Mouse (Mus musculus): ENCODE results near the gene Plekhd1. TPM values are rescaled to one million over a fixed set of nuclear protein-coding genes. Genes with fewer than 3 reads are reported as not detected.

The Plekhd1 gene
- polyA plus RNA-seq, 1 experiment from 2014 or later, result 3.6 TPM

GRCm38 (mm10) chr12:80673170-80673569, 19.2 kb upstream of the Plekhd1 start:
- Histone ChIP-seq H3K36me3 (peaks cover 46% of the 10 kb centered on the region), H3K4me3 (replicated peaks) (no peak overlapping the region), H3K9me3 (no peaks in the 10 kb centered on the region), H3K27ac (no peak overlapping the region), H3K9ac (replicated peaks) (no peak overlapping the region), H3K4me1 (replicated peaks) (no peaks in the 10 kb centered on the region), H3K27me3 (no peaks in the 10 kb centered on the region), H3K4me2 (replicated peaks) (no peak overlapping the region)
- ATAC-seq, result peak; percentile 40; the same call in 1 of the 2 replicates
- WGBS, result 22% methylated on average over 3 of the region's 3 CpGs

GRCm38 (mm10) chr12:80681340-80681739, 11.1 kb upstream of the Plekhd1 start:
- Histone ChIP-seq H3K4me3 (replicated peaks) (no peak overlapping the region), H3K36me3 (peaks cover 30% of the 10 kb centered on the region), H3K27me3 (no peaks in the 10 kb centered on the region), H3K4me2 (replicated peaks) (no peak overlapping the region), H3K4me1 (replicated peaks) (no peaks in the 10 kb centered on the region), H3K9ac (replicated peaks) (no peak overlapping the region), H3K9me3 (no peaks in the 10 kb centered on the region), H3K27ac (no peak overlapping the region)
- ATAC-seq, result no peak
- 76% methylated on average over 1 of the region's 1 CpGs for WGBS

GRCm38 (mm10) chr12:80683554-80683953, 8.8 kb upstream of the Plekhd1 start:
- H3K4me1 ChIP-seq (replicated peaks), result no peaks in the 10 kb centered on the region
- WGBS, result 98% methylated on average over 3 of the region's 3 CpGs
- H3K9ac ChIP-seq (replicated peaks), result no peak overlapping the region
- no peak overlapping the region for H3K27ac ChIP-seq
- peaks cover 15% of the 10 kb centered on the region; the same call in 1 of the 2 replicates for H3K36me3 ChIP-seq
- no peak overlapping the region for H3K4me2 ChIP-seq (replicated peaks)
- H3K27me3 ChIP-seq, result no peaks in the 10 kb centered on the region
- ATAC-seq, result no peak
- H3K9me3 ChIP-seq, result no peaks in the 10 kb centered on the region
- H3K4me3 ChIP-seq (replicated peaks), result no peak overlapping the region

- no peaks in the 10 kb centered on the region for H3K9me3 ChIP-seq
- 76% methylated on average over 3 of the region's 3 CpGs for WGBS
Measured at GRCm38 (mm10) chr12:80684316-80684715, 8.1 kb upstream of the Plekhd1 start.

GRCm38 (mm10) chr12:80687788-80688211, 4.6 kb upstream of the Plekhd1 start:
- Histone ChIP-seq H3K27ac (no peak overlapping the region), H3K4me2 (replicated peaks) (no peak overlapping the region), H3K9ac (replicated peaks) (no peak overlapping the region), H3K4me1 (replicated peaks) (peaks cover 10% of the 10 kb centered on the region), H3K27me3 (peaks cover 26% of the 10 kb centered on the region), H3K4me3 (replicated peaks) (no peak overlapping the region), H3K36me3 (no peaks in the 10 kb centered on the region), H3K9me3 (no peaks in the 10 kb centered on the region)
- no peak for ATAC-seq
- WGBS, result 83% methylated on average over 10 of the region's 10 CpGs

More at GRCm38 (mm10) chr12:80684316-80684715, 8.1 kb upstream of the Plekhd1 start:
- Histone ChIP-seq H3K27ac (no peak overlapping the region), H3K9ac (replicated peaks) (no peak overlapping the region), H3K4me1 (replicated peaks) (no peaks in the 10 kb centered on the region), H3K4me3 (replicated peaks) (no peak overlapping the region), H3K27me3 (no peaks in the 10 kb centered on the region), H3K36me3 (peaks cover 10% of the 10 kb centered on the region; the same call in 1 of the 2 replicates), H3K4me2 (replicated peaks) (no peak overlapping the region)
- no peak for ATAC-seq

GRCm38 (mm10) chr12:80689696-80690095, 2.7 kb upstream of the Plekhd1 start:
- no peak for ATAC-seq
- no peak overlapping the region for H3K9ac ChIP-seq (replicated peaks)
- H3K4me3 ChIP-seq (replicated peaks), result no peak overlapping the region
- WGBS, result 66% methylated on average over 5 of the region's 5 CpGs
- H3K4me1 ChIP-seq (replicated peaks), result peaks cover 15% of the 10 kb centered on the region
- no peak overlapping the region for H3K27ac ChIP-seq
- no peak overlapping the region for H3K4me2 ChIP-seq (replicated peaks)
- H3K9me3 ChIP-seq, result no peaks in the 10 kb centered on the region
- no peaks in the 10 kb centered on the region for H3K36me3 ChIP-seq
- peaks cover 45% of the 10 kb centered on the region for H3K27me3 ChIP-seq

GRCm38 (mm10) chr12:80691671-80692091, 710 bp upstream of the Plekhd1 start:
- Histone ChIP-seq H3K4me1 (replicated peaks) (peaks cover 17% of the 10 kb centered on the region), H3K4me2 (replicated peaks) (peak overlapping the region; percentile 59), H3K27ac (no peak overlapping the region), H3K36me3 (no peaks in the 10 kb centered on the region), H3K9me3 (no peaks in the 10 kb centered on the region), H3K4me3 (replicated peaks) (peak overlapping the region; percentile 45; the same call in 1 of the 2 replicates), H3K27me3 (peaks cover 55% of the 10 kb centered on the region), H3K9ac (replicated peaks) (no peak overlapping the region)
- ATAC-seq, result no peak
- 16% methylated on average over 12 of the region's 12 CpGs for WGBS

GRCm38 (mm10) chr12:80693700-80694099, 1.3 kb downstream of the Plekhd1 start:
- Histone ChIP-seq H3K4me2 (replicated peaks) (no peak overlapping the region), H3K9me3 (no peaks in the 10 kb centered on the region), H3K4me1 (replicated peaks) (peaks cover 17% of the 10 kb centered on the region), H3K27me3 (peaks cover 55% of the 10 kb centered on the region), H3K36me3 (no peaks in the 10 kb centered on the region), H3K9ac (replicated peaks) (no peak overlapping the region), H3K4me3 (replicated peaks) (no peak overlapping the region), H3K27ac (no peak overlapping the region)
- WGBS, result 44% methylated on average over 2 of the region's 2 CpGs
- ATAC-seq, result peak; percentile 55

- H3K4me3 ChIP-seq (replicated peaks), result no peak overlapping the region
- H3K27me3 ChIP-seq, result peaks cover 55% of the 10 kb centered on the region
- no peaks in the 10 kb centered on the region for H3K9me3 ChIP-seq
- H3K27ac ChIP-seq, result no peak overlapping the region
- 65% methylated on average over 3 of the region's 3 CpGs for WGBS
- H3K4me1 ChIP-seq (replicated peaks), result peaks cover 17% of the 10 kb centered on the region
- 0 out of 2 replicates have a peak overlapping the region, but pooled peaks have one; percentile 17 for H3K4me2 ChIP-seq (replicated peaks)
- H3K9ac ChIP-seq (replicated peaks), result no peak overlapping the region
- H3K36me3 ChIP-seq, result no peaks in the 10 kb centered on the region
- ATAC-seq, result no peak
Measured at GRCm38 (mm10) chr12:80695004-80695403, 2.6 kb downstream of the Plekhd1 start.

- Histone ChIP-seq H3K9ac (replicated peaks) (no peak overlapping the region), H3K4me2 (replicated peaks) (no peak overlapping the region), H3K27ac (no peak overlapping the region), H3K36me3 (no peaks in the 10 kb centered on the region), H3K4me1 (replicated peaks) (peaks cover 2% of the 10 kb centered on the region; the same call in 1 of the 2 replicates), H3K9me3 (no peaks in the 10 kb centered on the region), H3K4me3 (replicated peaks) (no peak overlapping the region), H3K27me3 (peaks cover 20% of the 10 kb centered on the region)
- no peak for ATAC-seq
- WGBS, result 93% methylated on average over 5 of the region's 5 CpGs
Measured at GRCm38 (mm10) chr12:80698526-80699143, 6.2 kb downstream of the Plekhd1 start.

- Histone ChIP-seq H3K4me2 (replicated peaks) (no peak overlapping the region), H3K27ac (no peak overlapping the region), H3K36me3 (no peaks in the 10 kb centered on the region), H3K9me3 (no peaks in the 10 kb centered on the region), H3K4me3 (replicated peaks) (no peak overlapping the region), H3K4me1 (replicated peaks) (0 out of 2 replicates have a peak, but pooled peaks cover 2% of the 10 kb centered on the region), H3K27me3 (peaks cover 15% of the 10 kb centered on the region), H3K9ac (replicated peaks) (no peak overlapping the region)
- no peak for ATAC-seq
- WGBS, result 82% methylated on average over 2 of the region's 2 CpGs
Measured at GRCm38 (mm10) chr12:80699144-80699531, 6.7 kb downstream of the Plekhd1 start.

- H3K27ac ChIP-seq, result no peak overlapping the region
- ATAC-seq, result no peak
- no peaks in the 10 kb centered on the region for H3K27me3 ChIP-seq
- no peak overlapping the region for H3K4me3 ChIP-seq (replicated peaks)
- no peaks in the 10 kb centered on the region for H3K36me3 ChIP-seq
- H3K4me2 ChIP-seq (replicated peaks), result no peak overlapping the region
- H3K4me1 ChIP-seq (replicated peaks), result no peaks in the 10 kb centered on the region
- 82% methylated on average over 7 of the region's 7 CpGs for WGBS
- H3K9me3 ChIP-seq, result no peaks in the 10 kb centered on the region
- no peak overlapping the region for H3K9ac ChIP-seq (replicated peaks)
Measured at GRCm38 (mm10) chr12:80701332-80701731, 8.9 kb downstream of the Plekhd1 start.

Measured in midbrain, embryonic 13.5 days (tissue).